In genomic region chr2:145049655-145050376, GRCm38 (mm10) we compare ENCODE assay signal across 11 mouse cellular contexts.
"Had no signal": no experiment of that assay in that cellular context is flagged by ENCODE, and none has a peak within 500 bp of the region (broad histone marks: within the 10 kb centered on the region; RNA-seq: fewer than 3 reads in every experiment).

No protein-coding gene starts in this region.

- H3K27ac ChIP-seq: liver, embryonic 14.5 days; midbrain, embryonic 13.5 days; stomach, embryonic 15.5 days had no signal

- H3K4me3 ChIP-seq: midbrain, embryonic 13.5 days; stomach, embryonic 15.5 days had no signal

- H3K4me2 ChIP-seq: midbrain, embryonic 13.5 days; stomach, embryonic 15.5 days had no signal

- ATAC-seq: midbrain, embryonic 13.5 days had no signal

- H3K36me3 ChIP-seq: midbrain, embryonic 13.5 days; stomach, embryonic 15.5 days had no signal

- H3K4me1 ChIP-seq: midbrain, embryonic 13.5 days; stomach, embryonic 15.5 days had no signal

- H3K9ac ChIP-seq: liver, embryonic 14.5 days; midbrain, embryonic 13.5 days; stomach, embryonic 15.5 days had no signal

- H3K9me3 ChIP-seq: midbrain, embryonic 13.5 days; stomach, embryonic 15.5 days had no signal

- H3K27me3 ChIP-seq: midbrain, embryonic 13.5 days; stomach, embryonic 15.5 days had no signal

- DNase-seq: kidney, adult 11 months; kidney, postnatal 10 days; layer of hippocampus, adult 9-11 months; layer of hippocampus, postnatal 36 days; lung, adult 18-20 months; right cerebral cortex, postnatal 14 days; thymus, adult 2 months; thymus, postnatal 25 days had no signal
